Mouse (Mus musculus): ENCODE data around the gene Kcnj14.

Kcnj14 gene

DNA sequence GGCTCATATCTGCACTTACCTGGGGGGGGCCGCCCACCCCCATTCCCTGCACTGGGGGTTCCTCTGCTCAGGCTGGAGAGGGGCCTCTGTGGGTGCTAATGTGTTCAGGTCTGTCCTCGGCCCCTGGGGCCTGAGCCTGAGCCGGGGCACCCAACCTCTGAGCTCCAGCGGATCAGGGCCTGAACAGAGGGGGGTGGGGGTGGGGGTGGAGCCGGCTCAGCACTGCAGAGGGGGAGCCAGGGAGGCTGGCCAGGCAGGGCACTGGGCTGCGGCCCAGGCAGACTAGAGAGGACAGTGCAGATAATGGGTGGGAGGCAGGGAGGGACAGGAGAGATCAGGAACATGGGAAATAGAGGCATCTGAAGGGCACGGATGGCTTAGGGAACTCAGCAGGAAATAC lies at the start of gene Kcnj14:
Gene Kcnj14 (minus strand): TSS at position 185 of the 400 bp plus-strand sequence.
- no peak for DNase-seq (ENCODE audit: low spot score in 2 of 2)

- DNase-seq (ENCODE audit: low spot score in 2 of 2) = peak; percentile 46 to 64
Observed at GRCm38 (mm10) chr7:45873061-45873947, 48.7 kb upstream of the Kcnj14 start.

- DNase-seq (ENCODE audit: low spot score in 2 of 2) = peak; percentile 80 to 88
Observed at GRCm38 (mm10) chr7:45872624-45873023, 48.0 kb upstream of the Kcnj14 start, which contains the start of gene Kdelr1. Gene Kdelr1 (plus strand): TSS chr7:45872772.

- peak; percentile 41 to 42 for DNase-seq (ENCODE audit: low spot score in 2 of 2)
Observed at GRCm38 (mm10) chr7:45870282-45871058, 45.9 kb upstream of the Kcnj14 start.

DNA sequence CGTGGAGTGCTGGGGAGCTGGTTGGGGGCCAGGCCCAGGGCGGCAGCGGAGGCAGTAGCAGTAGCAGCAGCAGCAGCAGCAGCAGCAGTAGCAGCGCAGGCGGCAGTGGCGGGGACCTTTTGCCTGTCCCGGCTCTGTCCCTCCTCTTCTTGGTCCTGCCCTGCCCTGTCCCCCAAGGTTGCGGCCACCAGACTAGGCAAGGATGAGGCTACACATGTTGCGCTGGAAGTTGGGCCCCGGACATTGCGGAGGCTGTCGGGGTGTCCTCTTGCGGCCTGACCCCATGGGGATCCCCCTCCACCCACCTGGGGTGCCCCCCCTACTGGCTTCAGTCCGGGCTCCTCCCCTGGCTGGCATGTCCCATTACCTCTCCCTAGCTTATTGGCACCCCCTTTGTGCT lies 45.2 kb upstream of the Kcnj14 start:
- DNase-seq (ENCODE audit: low spot score in 2 of 2) = peak; percentile 32 to 44

DNA sequence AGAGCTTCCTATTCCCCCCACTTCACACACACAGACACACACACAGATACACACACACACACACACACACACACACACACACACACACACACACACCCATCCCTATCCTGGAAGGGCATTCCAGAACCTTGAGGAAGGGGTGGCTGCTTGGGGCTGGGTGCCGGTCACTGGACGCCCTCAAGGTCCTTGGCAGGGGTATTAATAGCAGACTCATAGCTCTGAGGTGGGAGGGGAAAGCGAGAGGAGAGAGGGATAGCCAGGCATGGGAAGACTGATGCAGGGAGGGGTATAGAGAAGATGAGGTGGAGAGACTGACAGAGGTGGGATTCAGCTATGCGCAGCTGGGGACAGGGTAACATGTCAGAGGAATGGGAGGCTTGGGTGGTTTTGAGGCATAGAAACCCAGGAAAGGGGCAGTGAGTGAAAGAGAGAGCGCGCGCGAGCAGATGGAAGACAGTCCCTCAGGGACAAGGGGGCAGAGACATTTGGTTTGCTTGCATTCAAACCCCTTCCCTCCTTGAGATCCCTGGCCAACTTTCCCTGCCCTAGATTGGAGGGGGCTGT lies 44.6 kb upstream of the Kcnj14 start:
- no peak for DNase-seq (ENCODE audit: low spot score in 2 of 2)

DNA sequence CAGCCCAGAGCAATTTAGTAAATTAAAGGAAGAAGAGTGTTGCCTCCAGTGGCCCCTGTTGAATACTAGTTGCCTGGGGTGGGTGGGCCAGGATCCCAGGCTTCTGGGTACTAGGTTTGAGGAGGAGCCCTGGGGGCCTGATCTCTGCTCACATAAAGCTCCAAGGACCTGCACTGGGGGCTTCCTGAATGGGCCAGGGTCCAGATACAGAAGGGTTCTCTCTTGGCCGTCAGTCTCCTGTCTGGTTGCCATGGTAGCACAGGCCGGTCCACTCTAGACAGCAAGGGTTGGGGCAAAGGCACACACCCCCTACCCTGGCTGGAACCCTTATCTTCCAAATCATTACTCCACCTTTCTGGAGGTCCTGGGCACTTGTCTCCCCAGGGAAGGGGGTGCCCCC lies 43.3 kb upstream of the Kcnj14 start:
- DNase-seq (ENCODE audit: low spot score in 2 of 2) = no peak

- peak; percentile 88 to 92 for DNase-seq (ENCODE audit: low spot score in 2 of 2)
Observed at GRCm38 (mm10) chr7:45865925-45866910, 41.6 kb upstream of the Kcnj14 start.

GRCm38 (mm10) chr7:45864435-45864834 lies 39.9 kb upstream of the Kcnj14 start:
- DNase-seq (ENCODE audit: low spot score in 2 of 2) = no peak

- DNase-seq (ENCODE audit: low spot score in 2 of 2) = no peak
Observed at GRCm38 (mm10) chr7:45862804-45863203, 38.2 kb upstream of the Kcnj14 start.

- DNase-seq (ENCODE audit: low spot score in 2 of 2) = no peak
Observed at GRCm38 (mm10) chr7:45859008-45859407, 34.4 kb upstream of the Kcnj14 start.

- DNase-seq (ENCODE audit: low spot score in 2 of 2) = no peak
Observed at GRCm38 (mm10) chr7:45856950-45857901, 32.6 kb upstream of the Kcnj14 start.

DNA sequence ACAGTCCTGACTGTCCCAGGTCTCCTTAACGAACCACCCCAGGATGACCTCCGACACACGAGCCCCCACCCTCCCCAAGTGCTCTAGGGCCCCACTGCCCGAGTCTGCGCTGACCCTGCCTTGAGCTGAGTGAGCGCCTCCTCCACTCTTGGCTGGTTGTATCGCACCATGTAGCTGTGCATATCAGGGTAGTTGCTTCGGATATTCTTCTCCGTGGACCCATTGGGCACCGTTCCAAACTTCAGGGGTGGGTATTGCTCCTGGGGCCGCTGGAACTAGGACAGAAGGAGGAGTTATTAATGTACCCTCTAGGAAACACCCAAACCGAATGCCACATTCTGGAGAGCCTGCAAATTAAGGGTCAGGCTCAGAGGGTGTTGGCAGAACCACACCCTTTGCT lies 28.5 kb upstream of the Kcnj14 start:
- DNase-seq (ENCODE audit: low spot score in 2 of 2) = no peak

GRCm38 (mm10) chr7:45850661-45851060 lies 26.1 kb upstream of the Kcnj14 start:
- no peak for DNase-seq (ENCODE audit: low spot score in 2 of 2)

DNA sequence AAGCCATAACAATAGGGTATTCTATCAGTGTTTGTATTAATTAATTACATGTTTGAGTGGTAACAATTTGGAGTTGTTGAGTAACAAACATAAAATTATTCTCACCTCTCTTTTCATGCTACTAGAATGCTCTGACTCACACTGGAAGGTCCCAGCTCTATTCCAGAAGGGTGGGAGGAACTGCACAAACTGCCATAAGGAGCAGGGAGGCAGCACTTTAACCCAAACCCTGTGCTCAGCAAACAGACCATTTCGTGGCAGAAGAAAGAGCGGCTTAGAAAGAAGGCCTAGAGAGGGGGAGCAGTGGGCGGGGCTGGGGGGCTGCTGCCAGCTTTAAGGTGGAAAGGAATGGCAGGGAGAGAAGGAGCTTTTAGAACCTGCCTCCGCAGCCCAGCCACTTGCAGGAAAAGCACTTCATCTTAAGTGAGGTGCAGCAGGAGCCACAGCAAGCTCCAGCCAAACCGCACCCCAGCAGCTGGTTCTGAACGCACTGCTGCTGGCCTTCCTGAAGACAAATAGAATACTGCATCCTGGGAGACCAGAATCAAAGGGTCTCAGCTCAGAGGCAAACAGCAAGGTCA lies 24.0 kb upstream of the Kcnj14 start:
- no peak for DNase-seq (ENCODE audit: low spot score in 2 of 2)

DNA sequence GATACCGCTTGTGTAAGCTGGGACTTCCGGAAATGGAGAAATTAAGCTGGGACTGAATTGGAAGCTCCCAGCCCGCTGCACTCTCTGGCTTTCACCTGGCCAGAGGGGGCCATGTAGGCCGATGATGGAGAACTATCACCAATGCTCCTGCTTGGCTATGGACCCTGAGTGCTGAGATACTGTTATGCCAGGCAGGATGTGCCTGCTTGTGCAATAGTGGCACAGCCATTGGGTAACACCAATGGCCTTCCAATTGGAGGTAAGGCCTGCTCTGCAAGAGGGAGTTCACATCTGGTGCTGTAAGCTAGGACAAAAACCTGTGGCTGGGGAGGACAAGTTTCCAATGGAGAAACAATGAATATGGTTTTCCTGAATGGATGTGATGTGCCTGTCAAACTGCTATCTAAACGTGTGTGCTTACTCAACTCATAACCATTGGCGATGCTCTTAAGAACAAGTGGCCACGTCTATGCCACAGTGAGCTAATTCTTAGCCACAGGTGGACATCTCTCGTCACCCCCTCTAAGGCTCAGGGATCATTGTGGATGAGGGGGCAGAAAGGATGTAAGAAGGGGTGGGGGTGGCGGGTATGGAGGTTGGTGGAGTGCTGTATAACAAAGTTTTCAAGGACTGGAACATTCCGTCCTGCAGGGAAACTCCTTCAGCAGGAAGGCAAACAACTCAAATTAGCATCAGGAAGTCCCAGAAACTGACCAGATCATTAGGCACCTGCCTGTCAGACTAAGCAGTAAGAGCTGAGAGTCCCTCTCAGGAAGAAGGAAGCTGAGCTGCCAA lies 18.6 kb upstream of the Kcnj14 start:
- DNase-seq (ENCODE audit: low spot score in 2 of 2) = no peak

GRCm38 (mm10) chr7:45833924-45834323 lies 9.3 kb upstream of the Kcnj14 start:
- no peak for DNase-seq (ENCODE audit: low spot score in 2 of 2)

GRCm38 (mm10) chr7:45833148-45833790 lies 8.7 kb upstream of the Kcnj14 start:
- no peak for DNase-seq (ENCODE audit: low spot score in 2 of 2)
